Mouse (Mus musculus): ENCODE measurements around the gene D17H6S53E. TPM values are rescaled to one million over a fixed set of nuclear protein-coding genes. Genes with fewer than 3 reads are reported as not detected.

Gene D17H6S53E
- 4.4 and 4.8 TPM in 2 replicates for polyA plus RNA-seq (2015; fragmentation: Nextera tagmentation; extraction: Ambion mirVana)

- peaks cover 24% of the 10 kb centered on the region for H3K36me3 ChIP-seq (replicated peaks; ENCODE audit: insufficient read depth, low read length)
- WGBS (ENCODE audit: insufficient replicate concordance), result 4% methylated on average over 31 of the region's 36 CpGs
- no peaks in the 10 kb centered on the region for H3K27me3 ChIP-seq (ENCODE audit: insufficient read depth, low read length)
- peaks cover 34% of the 10 kb centered on the region for H3K4me1 ChIP-seq (ENCODE audit: insufficient read depth)
- peak within 1 kb of the TSS; percentile 76 for H3K9ac ChIP-seq (replicated peaks)
- H3K27ac ChIP-seq (ENCODE audit: low read depth), result peak within 1 kb of the TSS; percentile 90
- no peaks in the 10 kb centered on the region for H3K9me3 ChIP-seq (ENCODE audit: low read length)
- peak; percentile 86 for DNase-seq
- H3K4me3 ChIP-seq (ENCODE audit: low read depth, low read length), result peak within 1 kb of the TSS; percentile 60
- H3K4me2 ChIP-seq (ENCODE audit: low read depth, low read length), result peak within 1 kb of the TSS; percentile 81
- peak; percentile 48 for ATAC-seq
- TF ChIP-seq CTCF (IDR thresholded peaks at IDR 0.05; ENCODE audit: low read depth), result no peak
- TF ChIP-seq EP300 (IDR thresholded peaks at IDR 0.05; ENCODE audit: low read depth), result no peak
Measured at GRCm38 (mm10) chr17:35126206-35126611, at the start of gene D17H6S53E. D17H6S53E (plus strand) TSS chr17:35126373.

- no peak for ATAC-seq
- no peak for DNase-seq
- Histone ChIP-seq H3K4me2 (ENCODE audit: low read depth, low read length) (peak within 1 kb of the TSS; percentile 53), H3K9me3 (ENCODE audit: low read length) (no peaks in the 10 kb centered on the region), H3K4me1 (ENCODE audit: insufficient read depth) (peaks cover 14% of the 10 kb centered on the region), H3K27ac (ENCODE audit: low read depth) (peak within 1 kb of the TSS; percentile 41; the same call in 1 of the 2 replicates), H3K9ac (replicated peaks) (peak within 1 kb of the TSS; percentile 22), H3K4me3 (ENCODE audit: low read depth, low read length) (0 out of 2 replicates have a peak within 1 kb of the TSS, but pooled peaks have one; percentile 12), H3K36me3 (replicated peaks; ENCODE audit: insufficient read depth, low read length) (no peaks in the 10 kb centered on the region), H3K27me3 (ENCODE audit: insufficient read depth, low read length) (0 out of 2 replicates have a peak, but pooled peaks cover 4% of the 10 kb centered on the region)
- TF ChIP-seq EP300 (IDR thresholded peaks at IDR 0.05; ENCODE audit: low read depth) (no peak), CTCF (IDR thresholded peaks at IDR 0.05; ENCODE audit: low read depth) (no peak)
- WGBS (ENCODE audit: insufficient replicate concordance), result 40% methylated on average over 10 of the region's 10 CpGs
Measured at GRCm38 (mm10) chr17:35076507-35077176, 49.5 kb upstream of the D17H6S53E start, which contains the start of gene Ly6g6e. Ly6g6e (plus strand) TSS chr17:35076902.

GRCm38 (mm10) chr17:35077285-35077684 lies 48.9 kb upstream of the D17H6S53E start:
- ATAC-seq (no peak), DNase-seq (no peak)
- Histone ChIP-seq H3K9ac (replicated peaks) (no peak overlapping the region; the same call in 1 of the 2 replicates), H3K9me3 (ENCODE audit: low read length) (no peaks in the 10 kb centered on the region), H3K27ac (ENCODE audit: low read depth) (peak overlapping the region; percentile 41; the same call in 1 of the 2 replicates), H3K27me3 (ENCODE audit: insufficient read depth, low read length) (0 out of 2 replicates have a peak, but pooled peaks cover 4% of the 10 kb centered on the region), H3K36me3 (replicated peaks; ENCODE audit: insufficient read depth, low read length) (no peaks in the 10 kb centered on the region), H3K4me1 (ENCODE audit: insufficient read depth) (peaks cover 14% of the 10 kb centered on the region), H3K4me3 (ENCODE audit: low read depth, low read length) (0 out of 2 replicates have a peak overlapping the region, but pooled peaks have one; percentile 12), H3K4me2 (ENCODE audit: low read depth, low read length) (peak overlapping the region; percentile 53; the same call in 1 of the 2 replicates)
- WGBS (ENCODE audit: insufficient replicate concordance), result 39% methylated on average over 2 of the region's 2 CpGs
- TF ChIP-seq CTCF (IDR thresholded peaks at IDR 0.05; ENCODE audit: low read depth) (no peak), EP300 (IDR thresholded peaks at IDR 0.05; ENCODE audit: low read depth) (no peak)

DNA sequence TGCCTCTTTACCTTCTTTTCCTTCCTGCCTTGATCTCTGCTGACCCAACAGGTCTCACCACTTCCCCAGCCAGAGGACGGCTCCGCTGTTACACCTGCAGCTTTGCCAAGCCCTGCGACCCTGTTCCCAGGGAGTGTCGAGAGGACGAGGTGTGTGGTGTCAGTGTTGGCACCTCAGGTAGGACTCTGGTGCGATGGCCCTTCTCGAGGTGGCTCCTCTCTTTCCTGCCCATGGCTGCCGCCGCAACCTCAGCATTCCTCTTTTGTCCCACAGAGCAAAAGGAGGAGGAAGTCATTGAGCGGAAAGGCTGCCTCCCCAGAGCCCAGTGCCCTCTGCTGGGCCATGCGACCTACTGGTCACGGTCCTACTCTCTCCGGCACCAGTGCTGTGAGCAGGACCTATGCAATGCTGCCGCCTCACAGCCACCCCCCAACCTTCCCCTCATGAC lies 48.4 kb upstream of the D17H6S53E start, which contains the start of gene Ly6g6d:
TSS of gene Ly6g6d (minus strand) at position 280 of the 448 bp plus-strand sequence.
- peak within 1 kb of the TSS; percentile 22 for H3K9ac ChIP-seq (replicated peaks)

DNA sequence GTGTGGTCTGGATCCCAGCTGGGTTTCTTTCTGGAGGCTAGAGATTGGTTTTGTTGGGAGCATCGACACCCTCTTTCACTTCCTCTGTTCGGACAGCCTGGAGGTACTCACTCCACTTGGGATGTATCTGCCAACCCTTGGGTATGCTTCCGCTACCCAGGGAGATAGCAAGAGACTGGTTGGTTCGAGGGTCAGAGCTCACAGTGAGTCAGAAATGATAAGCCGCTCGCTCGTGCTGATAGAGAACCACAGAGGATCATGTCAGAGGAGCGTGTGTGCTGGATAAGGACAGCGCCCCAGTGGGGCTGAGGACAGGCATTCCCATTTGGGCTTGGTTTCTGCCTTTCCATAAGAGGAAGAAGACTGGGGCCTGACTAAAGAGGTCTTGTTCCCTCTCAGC lies 46.4 kb upstream of the D17H6S53E start:
- peak overlapping the region; percentile 51 for H3K4me2 ChIP-seq (ENCODE audit: low read depth, low read length)
- TF ChIP-seq EP300 (IDR thresholded peaks at IDR 0.05; ENCODE audit: low read depth), result peak; percentile 88
- peak; percentile 57 for TF ChIP-seq CTCF (IDR thresholded peaks at IDR 0.05; ENCODE audit: low read depth)
- peak overlapping the region; percentile 50 for H3K27ac ChIP-seq (ENCODE audit: low read depth)
- no peaks in the 10 kb centered on the region for H3K9me3 ChIP-seq (ENCODE audit: low read length)
- no peaks in the 10 kb centered on the region for H3K36me3 ChIP-seq (replicated peaks; ENCODE audit: insufficient read depth, low read length)
- WGBS (ENCODE audit: insufficient replicate concordance), result 28% methylated on average over 9 of the region's 9 CpGs
- H3K4me1 ChIP-seq (ENCODE audit: insufficient read depth), result peaks cover 14% of the 10 kb centered on the region
- H3K4me3 ChIP-seq (ENCODE audit: low read depth, low read length), result peak overlapping the region; percentile 17; the same call in 1 of the 2 replicates
- 0 out of 2 replicates have a peak, but pooled peaks cover 4% of the 10 kb centered on the region for H3K27me3 ChIP-seq (ENCODE audit: insufficient read depth, low read length)
- DNase-seq (peak; percentile 54), ATAC-seq (peak; percentile 85)
- peak overlapping the region; percentile 33; the same call in 1 of the 2 replicates for H3K9ac ChIP-seq (replicated peaks)

More for the DNA sequence above, 48.4 kb upstream of the D17H6S53E start, which contains the start of gene Ly6g6d:
- 9% methylated on average over 12 of the region's 14 CpGs for WGBS (ENCODE audit: insufficient replicate concordance)
- 0 out of 2 replicates have a peak, but pooled peaks cover 4% of the 10 kb centered on the region for H3K27me3 ChIP-seq (ENCODE audit: insufficient read depth, low read length)
- H3K4me2 ChIP-seq (ENCODE audit: low read depth, low read length), result peak within 1 kb of the TSS; percentile 53
- 0 out of 2 replicates have a peak within 1 kb of the TSS, but pooled peaks have one; percentile 12 for H3K4me3 ChIP-seq (ENCODE audit: low read depth, low read length)
- no peak for TF ChIP-seq EP300 (IDR thresholded peaks at IDR 0.05; ENCODE audit: low read depth)
- peak; percentile 63 for TF ChIP-seq CTCF (IDR thresholded peaks at IDR 0.05; ENCODE audit: low read depth)
- peak; percentile 55 for DNase-seq
- H3K4me1 ChIP-seq (ENCODE audit: insufficient read depth), result peaks cover 14% of the 10 kb centered on the region
- H3K36me3 ChIP-seq (replicated peaks; ENCODE audit: insufficient read depth, low read length), result no peaks in the 10 kb centered on the region
- H3K27ac ChIP-seq (ENCODE audit: low read depth), result peak within 1 kb of the TSS; percentile 41; the same call in 1 of the 2 replicates
- ATAC-seq, result peak; percentile 42; the same call in 1 of the 2 replicates
- no peaks in the 10 kb centered on the region for H3K9me3 ChIP-seq (ENCODE audit: low read length)

DNA sequence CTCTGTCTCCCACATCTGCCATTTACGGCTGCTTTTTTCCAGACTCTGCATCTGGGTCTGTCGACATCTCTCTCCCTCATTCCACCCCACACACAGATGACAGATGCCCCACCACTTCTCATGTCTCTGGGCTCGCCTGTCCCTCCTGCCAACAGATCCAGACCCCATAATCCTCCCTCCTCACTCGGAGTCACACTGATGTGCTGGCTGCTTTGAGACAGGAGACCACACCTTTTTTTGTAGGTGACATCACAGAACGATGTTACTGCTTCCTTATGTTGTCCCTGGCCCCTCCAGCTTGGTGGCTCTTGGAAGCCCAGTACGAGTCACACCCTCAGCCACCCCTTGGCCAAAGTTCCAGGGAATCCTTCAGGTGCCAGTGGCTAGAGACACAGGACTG lies 45.9 kb upstream of the D17H6S53E start:
- H3K9ac ChIP-seq (replicated peaks), result peak overlapping the region; percentile 33; the same call in 1 of the 2 replicates

More for the DNA sequence above, 45.9 kb upstream of the D17H6S53E start:
- Histone ChIP-seq H3K4me2 (ENCODE audit: low read depth, low read length) (peak overlapping the region; percentile 51), H3K4me3 (ENCODE audit: low read depth, low read length) (peak overlapping the region; percentile 17; the same call in 1 of the 2 replicates), H3K9me3 (ENCODE audit: low read length) (no peaks in the 10 kb centered on the region), H3K4me1 (ENCODE audit: insufficient read depth) (peaks cover 14% of the 10 kb centered on the region), H3K27ac (ENCODE audit: low read depth) (peak overlapping the region; percentile 50), H3K27me3 (ENCODE audit: insufficient read depth, low read length) (0 out of 2 replicates have a peak, but pooled peaks cover 4% of the 10 kb centered on the region), H3K36me3 (replicated peaks; ENCODE audit: insufficient read depth, low read length) (no peaks in the 10 kb centered on the region)
- peak; percentile 48 for ATAC-seq
- TF ChIP-seq CTCF (IDR thresholded peaks at IDR 0.05; ENCODE audit: low read depth), result no peak
- no peak for TF ChIP-seq EP300 (IDR thresholded peaks at IDR 0.05; ENCODE audit: low read depth)
- no peak for DNase-seq
- 32% methylated on average over 6 of the region's 6 CpGs for WGBS (ENCODE audit: insufficient replicate concordance)

Data from liver, postnatal 0 days (tissue).